ENCODE assay signal across 18 mouse cellular contexts in genomic region chr3:38912768-38913487, GRCm38 (mm10). TPM values are rescaled to one million over a fixed set of nuclear protein-coding genes. Genes with fewer than 3 reads are reported as not detected.
DNase-seq lines count a peak whose midpoint lies in the region; ATAC-seq and TF ChIP-seq lines count a peak whose summit lies in the region.
"Had no signal": no experiment of that assay in that cellular context is flagged by ENCODE, and none has a peak within 500 bp of the region (broad histone marks: within the 10 kb centered on the region; RNA-seq: fewer than 3 reads in every experiment).

No protein-coding gene starts in this region.

- H3K4me2 ChIP-seq in intestine, embryonic 14.5 days (ENCODE audit: low read length) = no peak overlapping the region
- H3K4me2 ChIP-seq in intestine, postnatal 0 days (replicated peaks; ENCODE audit: low read depth) = no peak overlapping the region
- no peak overlapping the region for H3K4me2 ChIP-seq in midbrain, embryonic 13.5 days (replicated peaks)
- H3K4me2 ChIP-seq: limb, embryonic 13.5 days had no signal

- no peaks in the 10 kb centered on the region for H3K27me3 ChIP-seq in intestine, embryonic 14.5 days (replicated peaks; ENCODE audit: control insufficient read depth, insufficient read depth, low read length)
- H3K27me3 ChIP-seq in intestine, postnatal 0 days (replicated peaks; ENCODE audit: control insufficient read depth, insufficient read depth, low read length) = no peaks in the 10 kb centered on the region
- no peaks in the 10 kb centered on the region for H3K27me3 ChIP-seq in hindbrain, embryonic 10.5 days (ENCODE audit: insufficient read depth, poor library complexity, severe bottlenecking)
- no peaks in the 10 kb centered on the region for H3K27me3 ChIP-seq in midbrain, embryonic 13.5 days
- H3K27me3 ChIP-seq: limb, embryonic 13.5 days had no signal

- 0 out of 2 replicates have a peak, but pooled peaks have one; percentile 58 for ATAC-seq in intestine, embryonic 14.5 days (replicated peaks; ENCODE audit: low FRiP score, low TSS enrichment, low read depth)
- no peak for ATAC-seq in intestine, postnatal 0 days
- ATAC-seq in midbrain, embryonic 13.5 days = peak; percentile 58; the same call in 1 of the 2 replicates
- ATAC-seq in cerebellum, adult (ENCODE audit: insufficient number of reproducible peaks, low FRiP score, low TSS enrichment) = no peak
- ATAC-seq: activated CD4-positive, CD25-positive, alpha-beta regulatory T cell, adult 4 months; CD4-positive, CD25-positive, alpha-beta regulatory T cell, adult 4 months; intestine, embryonic 16.5 days had no signal

- H3K9me3 ChIP-seq in intestine, embryonic 14.5 days (ENCODE audit: control insufficient read depth, low read length) = no peaks in the 10 kb centered on the region
- H3K9me3 ChIP-seq in intestine, postnatal 0 days (ENCODE audit: control insufficient read depth) = no peaks in the 10 kb centered on the region
- H3K9me3 ChIP-seq in hindbrain, embryonic 10.5 days = no peaks in the 10 kb centered on the region
- H3K9me3 ChIP-seq in midbrain, embryonic 13.5 days = no peaks in the 10 kb centered on the region
- H3K9me3 ChIP-seq: limb, embryonic 13.5 days had no signal

- H3K27ac ChIP-seq in intestine, embryonic 14.5 days (ENCODE audit: low read depth) = no peak overlapping the region
- H3K27ac ChIP-seq in intestine, postnatal 0 days (ENCODE audit: low read depth, low read length) = no peak overlapping the region
- 0 out of 2 replicates have a peak overlapping the region, but pooled peaks have one; percentile 37 for H3K27ac ChIP-seq in hindbrain, embryonic 10.5 days
- no peak overlapping the region; the same call in 1 of the 2 replicates for H3K27ac ChIP-seq in midbrain, embryonic 13.5 days
- H3K27ac ChIP-seq: left cerebral cortex, adult 2 months; limb, embryonic 13.5 days; macrophage had no signal

- H3K4me1 ChIP-seq in intestine, embryonic 14.5 days (replicated peaks; ENCODE audit: control insufficient read depth, insufficient read depth, low read length) = peaks cover 8% of the 10 kb centered on the region
- H3K4me1 ChIP-seq in intestine, postnatal 0 days (replicated peaks; ENCODE audit: control insufficient read depth, insufficient read depth, low read length) = 0 out of 2 replicates have a peak, but pooled peaks cover under 1% of the 10 kb centered on the region
- H3K4me1 ChIP-seq in hindbrain, embryonic 10.5 days (replicated peaks) = peaks cover 46% of the 10 kb centered on the region
- H3K4me1 ChIP-seq in midbrain, embryonic 13.5 days (replicated peaks) = peaks cover 41% of the 10 kb centered on the region

- TF ChIP-seq CTCF in intestine, postnatal 0 days (IDR thresholded peaks at IDR 0.05; ENCODE audit: low read depth) = no peak

- H3K4me3 ChIP-seq in intestine, embryonic 14.5 days (ENCODE audit: low read depth, low read length) = no peak overlapping the region
- H3K4me3 ChIP-seq in intestine, postnatal 0 days (ENCODE audit: low read depth, low read length) = no peak overlapping the region
- 0 out of 2 replicates have a peak overlapping the region, but pooled peaks have one; percentile 13 for H3K4me3 ChIP-seq in hindbrain, embryonic 10.5 days
- no peak overlapping the region for H3K4me3 ChIP-seq in midbrain, embryonic 13.5 days (replicated peaks)
- H3K4me3 ChIP-seq: left cerebral cortex, adult 2 months; limb, embryonic 13.5 days had no signal

- DNase-seq in intestine, embryonic 14.5 days (ENCODE audit: low spot score) = peak; percentile 51
- peak; percentile 15 for DNase-seq in brain, adult 2 months (ENCODE audit: low read depth, low spot score)
- DNase-seq in hindbrain, embryonic 10.5 days (ENCODE audit: low spot score) = no peak
- no peak for DNase-seq in layer of hippocampus, postnatal 25 days (ENCODE audit: extremely low spot score in 1 of 2, low spot score in 1 of 2)
- DNase-seq: cerebellum, adult 8-10 months; lung, adult 18-20 months; right cerebral cortex, postnatal 25 days; thymus, postnatal 4 days had no signal

- 51% methylated on average over 5 of the region's 5 CpGs for WGBS in intestine, embryonic 14.5 days
- WGBS in intestine, postnatal 0 days = 74% methylated on average over 5 of the region's 5 CpGs
- 32% methylated on average over 5 of the region's 5 CpGs for WGBS in hindbrain, embryonic 10.5 days
- WGBS in midbrain, embryonic 13.5 days = 19% methylated on average over 5 of the region's 5 CpGs

- no peak overlapping the region for H3K9ac ChIP-seq in intestine, embryonic 14.5 days (ENCODE audit: low read length)
- H3K9ac ChIP-seq in intestine, postnatal 0 days (ENCODE audit: low read depth, low read length) = no peak overlapping the region
- H3K9ac ChIP-seq in midbrain, embryonic 13.5 days (replicated peaks) = no peak overlapping the region
- H3K9ac ChIP-seq: limb, embryonic 13.5 days had no signal

- H3K36me3 ChIP-seq in intestine, embryonic 14.5 days (ENCODE audit: control insufficient read depth, insufficient read depth, low read length) = no peaks in the 10 kb centered on the region
- no peaks in the 10 kb centered on the region for H3K36me3 ChIP-seq in intestine, postnatal 0 days (ENCODE audit: control insufficient read depth, insufficient read depth)
- no peaks in the 10 kb centered on the region for H3K36me3 ChIP-seq in hindbrain, embryonic 10.5 days
- no peaks in the 10 kb centered on the region for H3K36me3 ChIP-seq in midbrain, embryonic 13.5 days

RNA-seq across cellular contexts. Expression of gene Fat4, which starts 26.2 kb away (rescaled TPM):
- 11.1 and 11.9 TPM in 2 replicates for polyA plus RNA-seq in intestine, embryonic 14.5 days (2014; fragmentation: Nextera tagmentation; extraction: Ambion mirVana)
- 2.8 and 3.0 TPM in 2 replicates for polyA plus RNA-seq in intestine, postnatal 0 days (2015; fragmentation: Nextera tagmentation; extraction: Ambion mirVana)
- polyA plus RNA-seq in hindbrain, embryonic 10.5 days (2016; fragmentation: Nextera tagmentation; extraction: Ambion mirVana) = 6.6 and 10.3 TPM in 2 replicates
- polyA plus RNA-seq in midbrain, embryonic 13.5 days (2015; fragmentation: Nextera tagmentation; extraction: Ambion mirVana) = 6.9 and 7.2 TPM in 2 replicates
- 10 to 100 TPM; 25.6 to 38.7 TPM for total RNA-seq in layer of hippocampus, postnatal 25 days (2021)
- total RNA-seq: neutrophil, adult 5-6 weeks had no signal
- polyA plus RNA-seq: activated CD4-positive, CD25-positive, alpha-beta regulatory T cell, adult 4 months; CD4-positive, CD25-positive, alpha-beta regulatory T cell, adult 4 months had no signal

Comparison
In these comparisons a context has a peak if more than half of its experiments do, and no peak if none do; other contexts are left out.
1. ATAC-seq: peak in intestine, embryonic 14.5 days (single experiment) and midbrain, embryonic 13.5 days (single experiment); none in intestine, postnatal 0 days (single experiment) and cerebellum, adult (single experiment).
2. DNase-seq: peak in intestine, embryonic 14.5 days (single experiment) and brain, adult 2 months (single experiment); none in hindbrain, embryonic 10.5 days (single experiment) and layer of hippocampus, postnatal 25 days (0 of 2).